Mouse (Mus musculus): ENCODE results near the gene Myom1.

DNA sequence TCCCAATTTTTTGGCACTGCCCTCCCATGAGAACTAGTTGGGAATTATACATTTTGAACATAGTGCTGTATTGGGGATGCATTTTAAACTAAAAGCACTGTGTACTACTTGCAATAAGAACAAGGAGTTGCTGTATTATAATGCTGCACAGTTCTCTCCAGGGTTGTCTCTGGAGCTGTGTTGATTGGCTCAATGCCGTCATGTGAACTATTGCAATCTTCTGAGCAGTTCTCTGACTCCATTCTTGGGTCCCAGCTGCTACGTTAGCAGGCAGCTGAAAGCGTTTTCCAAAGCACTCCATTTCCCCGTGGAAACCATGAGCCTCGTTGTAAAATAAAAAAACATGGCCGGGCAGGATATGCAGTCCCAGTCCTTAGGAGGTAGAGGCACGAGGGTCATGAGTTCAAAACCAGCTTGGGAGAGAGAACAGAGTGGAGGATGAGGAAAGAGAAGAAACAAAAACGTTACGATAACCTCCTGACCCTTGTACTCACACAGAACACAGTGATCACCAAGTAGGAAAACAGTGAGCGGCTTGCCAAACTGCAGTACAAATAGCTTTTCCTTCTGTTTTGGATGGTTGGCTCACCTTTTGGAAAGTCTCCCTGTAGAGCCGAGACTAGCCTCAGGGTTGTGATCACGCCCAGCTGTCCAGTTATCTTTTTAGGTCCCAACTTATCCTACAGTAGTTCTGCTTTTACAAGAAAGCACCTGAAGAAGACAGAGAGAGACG is 60.6 kb downstream of the Myom1 start:
- TF ChIP-seq CTCF (IDR thresholded peaks at IDR 0.05; ENCODE audit: insufficient read depth, low read length): no peak
- no peak for TF ChIP-seq POLR2A (IDR thresholded peaks at IDR 0.05; ENCODE audit: borderline replicate concordance, extremely low read depth, low read depth, low read length)
